Mouse (Mus musculus) G1E (cell line): ENCODE results near the gene Triobp. TPM values are rescaled to one million over a fixed set of nuclear protein-coding genes. Genes with fewer than 3 reads are reported as not detected.
"Not testable (repeated sequence)": the region's sequence is repeated elsewhere in the genome, so short reads cannot be mapped to it uniquely, and the experiment has no call there.

Experiments
- ATAC-seq: 2 replicates; pipeline ENCODE4 v1.8.0; 2016; ENCODE audit warnings: mild to moderate bottlenecking; ENCODE audit not compliant: insufficient number of reproducible peaks, poor library complexity, low FRiP score, severe bottlenecking; ENCODE audit errors: extremely low read depth
- DNase-seq: peaks from one replicate; pipeline ENCODE4 v3.0.0; 2012; ENCODE audit warnings: low spot score
- H3K27me3 ChIP-seq: 2 replicates; pipeline ENCODE4 v1.6.1; 2012; ENCODE audit warnings: mild to moderate bottlenecking, low read length, inconsistent platforms; ENCODE audit not compliant: insufficient read depth
- H3K36me3 ChIP-seq: replicated peaks from 2 replicates; pipeline ENCODE3; 2012; ENCODE audit warnings: mild to moderate bottlenecking, inconsistent platforms
- H3K4me1 ChIP-seq: 2 replicates; pipeline ENCODE4 v1.6.1; 2012; ENCODE audit warnings: low read depth, low read length, inconsistent platforms, mixed read lengths; ENCODE audit not compliant: insufficient read depth
- H3K4me3 ChIP-seq: 2 replicates; pipeline ENCODE4 v1.5.1; 2012; ENCODE audit warnings: low read depth, mild to moderate bottlenecking, inconsistent platforms, low read length, moderate library complexity, mixed read lengths
- H3K9me3 ChIP-seq: replicated peaks from 2 replicates; pipeline ENCODE4 v1.6.1; 2012; ENCODE audit warnings: inconsistent platforms
- CTCF ChIP-seq: IDR thresholded peaks from 2 replicates; pipeline ENCODE4 v1.5.1; 2012; ENCODE audit warnings: low read depth, low read length, inconsistent platforms, mixed read lengths
- GATA1 ChIP-seq: IDR thresholded peaks from 2 replicates; pipeline ENCODE4 v1.6.1; 2012; ENCODE audit warnings: borderline replicate concordance, low read length, inconsistent platforms, mixed read lengths
- GATA2 ChIP-seq: IDR thresholded peaks from 2 replicates; pipeline ENCODE4 v1.6.1; 2012; ENCODE audit warnings: low read depth, low read length, inconsistent platforms, borderline replicate concordance
- POLR2AphosphoS5 ChIP-seq: IDR thresholded peaks from 2 replicates; pipeline ENCODE4 v1.6.1; 2012; ENCODE audit warnings: low read depth, low read length, inconsistent platforms; ENCODE audit not compliant: insufficient replicate concordance
- TAL1 ChIP-seq: conservative IDR thresholded peaks from 2 replicates; pipeline ENCODE4 v1.6.1; 2012; ENCODE audit warnings: low read depth, low read length, inconsistent platforms, mixed read lengths
- polyA plus RNA-seq: library from polyadenylated mRNA; stranded (reverse); fragments of >175 nt; gene quantifications from 2 replicates; pipeline ENCODE4 v1.2.3, GENCODE M21; 2012
- total RNA-seq, 2 experiments: library from RNA; stranded (forward) in 1 of 2; stranded (reverse) in 1 of 2; fragments of 200-1000 nt in 1 of 2; fragments of >200 nt in 1 of 2; fragmentation: Nextera tagmentation in 1 of 2; gene quantifications; 2 replicates each; pipeline ENCODE4 v1.2.3; 2014 to 2017

The Triobp gene
- total and polyA plus RNA-seq, 3 experiments: 24.4 to 67.0 (median 42.5) TPM

GRCm38 (mm10) chr15:79006638-79007037 lies 59.1 kb downstream of the Triobp start:
- DNase-seq (no peak), ATAC-seq (no peak)
- Histone ChIP-seq H3K4me1 (no peaks in the 10 kb centered on the region), H3K27me3 (peaks cover 2% of the 10 kb centered on the region; the same call in 1 of the 2 replicates), H3K4me3 (no peak overlapping the region), H3K9me3 (no peaks in the 10 kb centered on the region), H3K36me3 (peaks cover 52% of the 10 kb centered on the region)
- TF ChIP-seq CTCF: no peak
- no peak for TF ChIP-seq GATA2
- no peak for TF ChIP-seq GATA1

- Histone ChIP-seq H3K27me3 (peaks cover 2% of the 10 kb centered on the region; the same call in 1 of the 2 replicates), H3K36me3 (peaks cover 48% of the 10 kb centered on the region), H3K4me1 (no peaks in the 10 kb centered on the region), H3K9me3 (no peaks in the 10 kb centered on the region), H3K4me3 (no peak overlapping the region)
- no peak for DNase-seq
- no peak for ATAC-seq
- TF ChIP-seq TAL1 (no peak), GATA2 (no peak), GATA1 (no peak), POLR2AphosphoS5 (no peak), CTCF (no peak)
Measured at GRCm38 (mm10) chr15:79007059-79007458, 59.5 kb downstream of the Triobp start.

GRCm38 (mm10) chr15:79007836-79008235 lies 60.3 kb downstream of the Triobp start:
- H3K27me3 ChIP-seq, H3K4me1 ChIP-seq, H3K9me3 ChIP-seq, H3K4me3 ChIP-seq, ATAC-seq, DNase-seq: not testable (repeated sequence)
- peaks cover 41% of the 10 kb centered on the region for H3K36me3 ChIP-seq

- DNase-seq (no peak), ATAC-seq (no peak)
- Histone ChIP-seq H3K4me1 (no peaks in the 10 kb centered on the region), H3K9me3 (no peaks in the 10 kb centered on the region), H3K27me3 (peaks cover 13% of the 10 kb centered on the region; the same call in 1 of the 2 replicates), H3K36me3 (peaks cover 22% of the 10 kb centered on the region), H3K4me3 (no peak overlapping the region)
- no peak for TF ChIP-seq GATA1
- TF ChIP-seq GATA2: no peak
- TF ChIP-seq POLR2AphosphoS5: no peak
- TF ChIP-seq CTCF: no peak
- no peak for TF ChIP-seq TAL1
Measured at GRCm38 (mm10) chr15:79009734-79010133, 62.2 kb downstream of the Triobp start.

GRCm38 (mm10) chr15:79011550-79011949 lies 64.0 kb downstream of the Triobp start:
- TF ChIP-seq POLR2AphosphoS5 (no peak), GATA1 (no peak), CTCF (no peak), GATA2 (no peak), TAL1 (no peak)
- Histone ChIP-seq H3K9me3 (no peaks in the 10 kb centered on the region), H3K36me3 (peaks cover 4% of the 10 kb centered on the region), H3K4me1 (no peaks in the 10 kb centered on the region), H3K4me3 (no peak overlapping the region), H3K27me3 (peaks cover 21% of the 10 kb centered on the region; the same call in 1 of the 2 replicates)
- ATAC-seq (no peak), DNase-seq (no peak)

GRCm38 (mm10) chr15:79013382-79013781 lies 65.9 kb downstream of the Triobp start:
- H3K4me1 ChIP-seq: no peaks in the 10 kb centered on the region
- H3K4me3 ChIP-seq: no peak overlapping the region
- H3K27me3 ChIP-seq: peaks cover 23% of the 10 kb centered on the region; the same call in 1 of the 2 replicates
- H3K36me3 ChIP-seq: no peaks in the 10 kb centered on the region
- DNase-seq: no peak
- no peaks in the 10 kb centered on the region for H3K9me3 ChIP-seq
- no peak for TF ChIP-seq GATA2
- TF ChIP-seq TAL1: no peak
- TF ChIP-seq CTCF: no peak
- TF ChIP-seq GATA1: no peak
- TF ChIP-seq POLR2AphosphoS5: no peak
- no peak for ATAC-seq

- H3K36me3 ChIP-seq: no peaks in the 10 kb centered on the region
- no peaks in the 10 kb centered on the region for H3K9me3 ChIP-seq
- DNase-seq (no peak), ATAC-seq (no peak)
- peaks cover 40% of the 10 kb centered on the region for H3K27me3 ChIP-seq
- TF ChIP-seq CTCF (no peak), POLR2AphosphoS5 (no peak), GATA2 (no peak), GATA1 (no peak), TAL1 (no peak)
- H3K4me1 ChIP-seq: no peaks in the 10 kb centered on the region
- no peak overlapping the region for H3K4me3 ChIP-seq
Measured at GRCm38 (mm10) chr15:79018191-79018590, 70.7 kb downstream of the Triobp start.
